Mouse (Mus musculus): Measurements from ENCODE around the gene Arih2. TPM values are rescaled to one million over a fixed set of nuclear protein-coding genes. Genes with fewer than 3 reads are reported as not detected.

Arih2 gene
- total RNA-seq, 2 experiments from 2014 or later: 56.1 to 59.9 TPM

- DNase-seq: peak; percentile 96
Measured at GRCm38 (mm10) chr9:108578545-108579343, 70.4 kb downstream of the Arih2 start, which contains the start of gene Wdr6. Gene Wdr6 (minus strand): TSS chr9:108578739.

- DNase-seq: peak; percentile 76
Measured at GRCm38 (mm10) chr9:108577934-108578544, 71.1 kb downstream of the Arih2 start.

GRCm38 (mm10) chr9:108577025-108577424, 72.2 kb downstream of the Arih2 start:
- DNase-seq: no peak

- DNase-seq: no peak
Measured at GRCm38 (mm10) chr9:108575321-108576297, 73.6 kb downstream of the Arih2 start.

GRCm38 (mm10) chr9:108574921-108575320, 74.3 kb downstream of the Arih2 start:
- DNase-seq: no peak

- peak; percentile 80 for DNase-seq
Measured at GRCm38 (mm10) chr9:108573774-108574690, 75.2 kb downstream of the Arih2 start.

- DNase-seq: no peak
Measured at GRCm38 (mm10) chr9:108572321-108572720, 76.9 kb downstream of the Arih2 start.

- DNase-seq: no peak
Measured at GRCm38 (mm10) chr9:108571401-108571973, 77.7 kb downstream of the Arih2 start.

- peak; percentile 89 for DNase-seq
Measured at GRCm38 (mm10) chr9:108570207-108570896, 78.8 kb downstream of the Arih2 start.

GRCm38 (mm10) chr9:108569381-108570206, 79.6 kb downstream of the Arih2 start, which contains the start of gene Dalrd3:
Gene Dalrd3 (plus strand): TSS chr9:108569886.
- peak; percentile 94 for DNase-seq

- DNase-seq: no peak
Measured at GRCm38 (mm10) chr9:108568511-108568921, 80.7 kb downstream of the Arih2 start.

- DNase-seq: no peak
Measured at GRCm38 (mm10) chr9:108567931-108568419, 81.2 kb downstream of the Arih2 start.

GRCm38 (mm10) chr9:108566815-108567776, 82.1 kb downstream of the Arih2 start, which contains the start of gene Ndufaf3:
Gene Ndufaf3 (minus strand): TSS chr9:108567434.
- DNase-seq: peak; percentile 98

- no peak for DNase-seq
Measured at GRCm38 (mm10) chr9:108565881-108566814, 83.0 kb downstream of the Arih2 start.

- no peak for DNase-seq
Measured at GRCm38 (mm10) chr9:108564131-108564530, 85.1 kb downstream of the Arih2 start.

- DNase-seq: no peak
Measured at GRCm38 (mm10) chr9:108563671-108564070, 85.5 kb downstream of the Arih2 start.
